Mouse (Mus musculus) liver, embryonic 14.5 days (tissue): Measurements from ENCODE around the gene Gbp2.

ENCODE experiments used
- CTCF ChIP-seq: IDR thresholded peaks from 2 replicates; pipeline ENCODE4 v1.5.1; 2016; ENCODE audit warnings: antibody characterized with exemption, low read depth, control low read depth
- EP300 ChIP-seq: IDR thresholded peaks from 2 replicates; pipeline ENCODE4 v1.6.1; 2016; ENCODE audit warnings: antibody characterized with exemption, low read depth

DNA sequence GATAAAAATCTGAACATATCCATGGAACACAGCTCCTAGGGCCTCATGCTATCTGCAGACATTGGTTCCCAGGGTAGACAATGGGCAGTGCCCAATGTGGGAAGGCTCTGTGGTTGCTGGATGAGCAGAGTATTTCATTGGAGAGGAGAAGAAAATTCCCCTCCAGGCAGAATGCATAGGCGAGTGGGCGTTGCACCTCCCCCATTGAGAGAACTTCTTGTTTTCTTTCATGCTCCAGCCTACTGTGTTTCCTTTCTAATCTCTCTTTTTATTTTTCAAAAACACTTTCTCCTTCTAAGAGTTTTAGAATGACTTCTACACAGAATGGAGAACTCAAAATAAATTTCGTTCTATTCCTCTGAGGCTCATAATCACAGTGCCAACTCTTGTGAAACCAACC lies 1.7 kb upstream of the Gbp2 start:
- TF ChIP-seq CTCF (no peak), EP300 (no peak)
